Mouse (Mus musculus) kidney, adult 11 months (tissue): ENCODE data around the gene Olfr870.
"Not testable (repeated sequence)": the region's sequence is repeated elsewhere in the genome, so short reads cannot be mapped to it uniquely, and the experiment has no call there.

Experiments used
- DNase-seq: peaks from one replicate; pipeline ENCODE4 v3.0.0; 2022

Gene Olfr870

DNA sequence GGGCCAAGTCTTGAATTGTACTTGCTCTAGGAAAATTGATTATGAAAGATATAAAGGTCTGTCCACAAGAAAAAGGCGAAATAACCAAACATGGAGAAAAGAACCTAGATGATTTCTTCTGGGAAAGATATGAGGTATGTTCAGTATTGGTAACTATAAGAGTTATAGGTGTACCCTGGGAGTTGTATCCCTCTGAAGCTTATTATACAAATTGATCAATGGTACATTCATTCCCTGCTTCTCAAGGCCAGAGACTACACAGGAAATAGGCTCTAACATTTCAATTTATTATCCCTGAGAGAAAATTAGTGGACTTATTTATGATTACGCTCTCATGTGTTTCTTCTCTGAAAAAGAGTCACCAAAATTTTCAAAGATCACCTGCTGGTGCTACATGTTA, at the start of gene Olfr870:
Gene Olfr870 (minus strand): TSS at position 101 of the 400 bp plus-strand sequence.
- no peak for DNase-seq

GRCm38 (mm10) chr9:20211907-20212306, 38.0 kb upstream of the Olfr870 start, which contains the start of gene Olfr871:
TSS of gene Olfr871 (plus strand) at chr9:20212207.
- no peak for DNase-seq

DNA sequence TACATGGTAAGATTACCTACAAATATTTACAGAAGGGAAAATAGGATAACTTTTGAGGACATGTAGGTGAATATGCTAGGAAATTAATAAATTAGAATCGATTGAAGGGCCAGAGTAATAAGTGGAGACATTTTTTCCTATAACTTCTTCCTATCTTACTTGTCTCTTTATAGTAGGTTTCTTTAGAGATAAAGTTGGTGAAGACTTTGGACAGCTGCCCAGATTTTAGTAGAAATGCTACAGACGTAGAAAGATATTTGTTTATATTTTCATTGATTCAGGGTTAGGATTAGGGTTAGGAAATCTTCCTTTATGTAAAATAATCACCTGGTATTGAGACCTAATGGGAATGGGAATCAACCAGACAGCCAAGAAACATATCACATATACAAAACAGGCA, 37.6 kb upstream of the Olfr870 start:
- DNase-seq = no peak

DNA sequence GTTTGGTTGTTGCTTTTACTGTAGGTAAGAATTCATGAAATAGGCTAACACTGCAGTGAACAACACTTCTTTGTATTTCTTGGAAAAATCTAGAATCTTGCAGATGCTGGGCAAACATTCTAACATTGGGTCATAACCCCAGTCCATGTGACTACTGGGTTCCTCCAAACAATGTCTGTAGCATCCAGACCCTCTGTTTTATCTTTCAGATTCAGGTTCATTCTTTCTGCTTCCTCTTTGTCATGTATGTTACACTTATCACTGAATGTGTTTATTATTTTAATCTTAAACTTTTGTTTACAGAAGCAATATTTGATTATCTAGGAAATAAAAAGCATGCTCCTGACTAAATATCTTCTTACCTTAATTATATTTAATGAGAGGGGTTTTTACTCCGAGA, 37.0 kb upstream of the Olfr870 start:
- DNase-seq = no peak

- not testable (repeated sequence) for DNase-seq
Observed at GRCm38 (mm10) chr9:20203413-20203984, 29.6 kb upstream of the Olfr870 start.

GRCm38 (mm10) chr9:20202131-20202530, 28.3 kb upstream of the Olfr870 start:
- DNase-seq = no peak

DNA sequence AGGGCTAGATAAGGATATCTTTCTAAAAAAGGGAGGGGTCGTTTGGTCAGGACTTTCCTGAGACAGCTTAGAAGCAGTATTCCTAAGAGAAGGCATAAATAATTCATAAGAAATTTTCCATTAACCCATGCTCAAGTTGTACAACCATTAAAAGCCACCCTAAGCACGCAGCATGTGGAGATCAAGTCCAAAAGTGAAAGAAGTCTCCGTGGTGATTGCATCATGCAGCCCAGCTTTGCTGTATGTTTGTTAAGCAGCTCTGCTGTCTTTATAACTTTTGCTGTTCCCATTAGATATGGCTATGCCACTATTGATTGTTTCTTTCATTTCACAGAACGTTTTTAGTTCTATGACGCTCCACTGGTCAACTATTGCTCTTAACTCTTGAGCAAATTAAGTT, 5.6 kb upstream of the Olfr870 start:
- DNase-seq = no peak

DNA sequence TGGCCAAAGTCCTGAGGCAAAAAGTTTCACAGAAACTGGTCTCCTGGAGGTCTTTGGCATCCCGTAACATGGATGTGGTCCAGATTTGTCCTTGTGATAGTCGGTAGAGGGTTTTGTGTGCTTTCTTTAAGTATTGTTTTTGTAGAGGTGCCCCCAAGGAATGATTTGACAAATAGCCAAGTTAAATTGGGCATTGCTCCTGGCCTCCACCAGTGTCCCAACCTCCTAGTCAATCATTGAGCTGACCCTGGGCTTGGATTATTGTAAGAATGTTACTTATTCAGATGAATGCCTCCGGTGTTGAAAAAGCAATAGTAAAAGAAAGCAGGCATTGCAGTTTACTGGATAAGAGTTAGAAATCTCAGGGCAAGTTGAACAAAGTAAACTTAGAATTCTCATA, 24.2 kb downstream of the Olfr870 start:
- peak; percentile 25 for DNase-seq

GRCm38 (mm10) chr9:20128709-20129108, 45.1 kb downstream of the Olfr870 start, which contains the start of gene Olfr869:
TSS of gene Olfr869 (plus strand) at chr9:20129009.
- no peak for DNase-seq
